Mouse (Mus musculus): ENCODE data around the gene Rel. TPM values are rescaled to one million over a fixed set of nuclear protein-coding genes. Genes with fewer than 3 reads are reported as not detected.
A peak's percentile ranks its signal among the peaks of the same experiment; 100 is the strongest.

Rel gene
- polyA plus RNA-seq, 1 experiment: 0.73 TPM

DNA sequence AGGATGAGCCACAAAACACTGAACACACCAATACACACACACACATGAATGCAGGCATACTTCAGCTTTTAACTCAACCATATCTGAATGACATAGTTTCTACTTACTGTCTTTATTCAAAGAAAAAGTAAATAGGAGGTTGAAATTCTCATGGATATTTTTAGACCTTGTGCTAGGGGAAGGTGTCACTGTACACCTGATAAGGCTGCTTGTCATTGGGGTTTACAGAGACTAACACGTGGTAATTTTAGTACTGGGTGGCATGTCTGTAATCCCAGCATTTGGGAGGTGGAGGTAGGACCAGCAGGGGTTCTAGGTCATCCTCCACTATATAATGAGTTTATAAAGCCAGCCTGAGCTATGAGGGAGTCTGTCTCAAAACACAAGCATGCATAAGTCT is 1.7 kb upstream of the Rel start:
- Histone ChIP-seq H3K27me3 (ENCODE audit: control insufficient read depth, insufficient read depth, insufficient read length) (no peaks in the 10 kb centered on the region), H3K79me2 (ENCODE audit: control insufficient read depth, insufficient read depth) (peaks cover 18% of the 10 kb centered on the region), H3K36me3 (ENCODE audit: control insufficient read depth, insufficient read depth) (no peaks in the 10 kb centered on the region), H3ac (ENCODE audit: control insufficient read depth, insufficient read length, low read depth) (no peak overlapping the region), H3K79me3 (ENCODE audit: low read depth) (no peaks in the 10 kb centered on the region), H3K4me3 (ENCODE audit: insufficient read depth, poor library complexity, severe bottlenecking) (no peak overlapping the region)
- TF ChIP-seq CTCF (IDR thresholded peaks at IDR 0.05; ENCODE audit: control insufficient read depth, insufficient read depth, insufficient read length) (no peak), MYOG (IDR thresholded peaks at IDR 0.05; ENCODE audit: control insufficient read depth, extremely low read depth, insufficient read length) (no peak), CEBPB (IDR thresholded peaks at IDR 0.05; ENCODE audit: low read depth) (no peak), USF1 (IDR thresholded peaks at IDR 0.05; ENCODE audit: low read depth) (no peak), FOSL1 (IDR thresholded peaks at IDR 0.05; ENCODE audit: insufficient read depth, low read length, poor library complexity, severe bottlenecking) (no peak), MYOD1 (IDR thresholded peaks at IDR 0.05; ENCODE audit: control insufficient read depth, insufficient read length, low read depth) (no peak), MAX (IDR thresholded peaks at IDR 0.05) (no peak)

DNA sequence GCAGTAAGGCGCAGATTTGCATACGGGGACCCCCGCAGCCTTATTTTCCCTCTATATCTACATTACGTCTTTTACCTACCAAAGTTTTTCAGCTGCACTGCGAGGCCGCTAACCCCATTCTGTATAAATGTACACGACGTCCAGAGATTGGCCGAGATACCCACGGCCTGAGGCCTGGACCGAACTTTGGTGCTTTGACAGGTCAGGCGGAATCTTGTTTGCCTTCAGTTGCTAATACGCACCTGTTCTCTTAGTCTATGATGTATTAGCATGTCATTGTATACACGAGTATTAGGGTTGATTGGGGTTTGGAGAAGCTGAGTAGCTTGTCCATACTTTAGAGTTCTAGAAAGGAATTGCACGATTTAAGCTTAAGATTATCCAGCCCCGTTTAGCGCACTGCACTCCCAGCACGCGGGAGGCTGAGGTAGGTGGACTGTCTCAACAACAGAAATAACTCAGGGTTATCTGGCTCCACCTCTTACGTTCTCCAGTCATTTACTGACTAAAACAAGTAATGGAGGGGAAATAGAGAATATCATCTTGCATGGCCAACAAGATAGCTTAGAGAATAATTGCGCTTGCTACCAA is 832 bp upstream of the Rel start:
- no peak for TF ChIP-seq MAX (IDR thresholded peaks at IDR 0.05)
- TF ChIP-seq USF1 (IDR thresholded peaks at IDR 0.05; ENCODE audit: low read depth): no peak
- TF ChIP-seq CEBPB (IDR thresholded peaks at IDR 0.05; ENCODE audit: low read depth): no peak
- TF ChIP-seq FOSL1 (IDR thresholded peaks at IDR 0.05; ENCODE audit: insufficient read depth, low read length, poor library complexity, severe bottlenecking): no peak
- TF ChIP-seq CTCF (IDR thresholded peaks at IDR 0.05; ENCODE audit: control insufficient read depth, insufficient read depth, insufficient read length): no peak
- TF ChIP-seq MYOD1 (IDR thresholded peaks at IDR 0.05; ENCODE audit: control insufficient read depth, insufficient read length, low read depth): no peak
- TF ChIP-seq MYOG (IDR thresholded peaks at IDR 0.05; ENCODE audit: control insufficient read depth, extremely low read depth, insufficient read length): no peak
- no peaks in the 10 kb centered on the region for H3K27me3 ChIP-seq (ENCODE audit: control insufficient read depth, insufficient read depth, insufficient read length)
- no peaks in the 10 kb centered on the region for H3K36me3 ChIP-seq (ENCODE audit: control insufficient read depth, insufficient read depth)
- peak overlapping the region; percentile 79 for H3ac ChIP-seq (ENCODE audit: control insufficient read depth, insufficient read length, low read depth)
- H3K79me3 ChIP-seq (ENCODE audit: low read depth): peaks cover 3% of the 10 kb centered on the region
- H3K79me2 ChIP-seq (ENCODE audit: control insufficient read depth, insufficient read depth): peaks cover 26% of the 10 kb centered on the region
- peak overlapping the region; percentile 45 for H3K4me3 ChIP-seq (ENCODE audit: insufficient read depth, poor library complexity, severe bottlenecking)

DNA sequence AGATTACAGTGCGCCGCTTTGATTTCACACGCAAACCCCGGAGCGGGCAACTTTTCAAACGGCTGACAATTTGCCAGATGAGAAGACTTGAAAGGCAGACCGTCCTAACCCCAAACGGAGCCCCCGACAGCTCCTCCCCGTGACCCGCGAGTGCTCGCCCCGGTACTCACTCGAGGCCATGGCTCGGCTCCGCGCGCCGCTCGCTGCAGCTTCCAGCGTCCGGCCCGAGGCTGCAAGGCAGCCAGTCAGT is 335 bp downstream of the Rel start:
- Histone ChIP-seq H3K79me3 (ENCODE audit: low read depth) (peaks cover 5% of the 10 kb centered on the region), H3K79me2 (ENCODE audit: control insufficient read depth, insufficient read depth) (peaks cover 32% of the 10 kb centered on the region), H3K27me3 (ENCODE audit: control insufficient read depth, insufficient read depth, insufficient read length) (no peaks in the 10 kb centered on the region), H3K4me3 (ENCODE audit: insufficient read depth, poor library complexity, severe bottlenecking) (peak overlapping the region; percentile 45), H3K36me3 (ENCODE audit: control insufficient read depth, insufficient read depth) (no peaks in the 10 kb centered on the region), H3ac (ENCODE audit: control insufficient read depth, insufficient read length, low read depth) (peak overlapping the region; percentile 60)
- TF ChIP-seq FOSL1 (IDR thresholded peaks at IDR 0.05; ENCODE audit: insufficient read depth, low read length, poor library complexity, severe bottlenecking) (no peak), MAX (IDR thresholded peaks at IDR 0.05) (no peak), CTCF (IDR thresholded peaks at IDR 0.05; ENCODE audit: control insufficient read depth, insufficient read depth, insufficient read length) (no peak), MYOD1 (IDR thresholded peaks at IDR 0.05; ENCODE audit: control insufficient read depth, insufficient read length, low read depth) (no peak), MYOG (IDR thresholded peaks at IDR 0.05; ENCODE audit: control insufficient read depth, extremely low read depth, insufficient read length) (no peak), CEBPB (IDR thresholded peaks at IDR 0.05; ENCODE audit: low read depth) (no peak), USF1 (IDR thresholded peaks at IDR 0.05; ENCODE audit: low read depth) (no peak)

DNA sequence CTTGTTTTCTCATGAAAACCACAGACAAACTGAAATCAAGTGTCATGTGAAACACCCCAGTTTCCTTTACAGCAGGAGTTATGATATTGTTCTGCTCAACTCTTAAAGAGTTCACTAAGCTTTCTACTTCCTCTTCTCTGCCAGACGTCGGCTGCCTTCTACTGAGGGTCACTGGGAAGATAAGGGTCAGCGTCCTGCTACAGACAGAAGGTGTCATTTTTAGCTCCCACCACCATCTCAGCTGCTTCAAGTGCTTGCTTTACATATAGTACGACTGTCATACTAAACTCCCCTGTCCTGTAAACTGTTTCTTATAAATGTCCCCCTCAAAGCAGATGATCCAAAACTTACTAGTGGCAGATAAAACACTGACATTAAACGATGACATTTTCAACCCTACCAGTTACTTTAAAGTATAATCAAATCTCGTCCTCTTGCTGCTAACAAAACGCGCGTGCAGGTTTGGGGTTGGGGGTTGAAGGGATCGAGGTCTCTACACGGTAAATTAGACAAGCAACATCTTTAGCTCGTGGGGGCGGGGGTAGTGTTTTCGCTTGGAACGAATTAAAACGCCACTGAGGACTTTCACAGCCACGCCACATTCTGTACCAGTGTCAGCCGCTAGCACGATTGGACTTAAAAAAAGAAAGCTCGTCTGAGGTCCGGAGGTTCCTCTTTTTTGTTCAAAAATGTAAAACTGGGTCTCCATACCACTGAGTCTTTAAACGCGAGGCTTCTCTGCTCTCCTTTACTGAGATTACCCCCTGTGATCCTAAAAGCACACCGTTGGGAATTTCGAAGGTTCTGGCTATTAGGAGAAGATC is 872 bp downstream of the Rel start:
- TF ChIP-seq MYOG (IDR thresholded peaks at IDR 0.05; ENCODE audit: control insufficient read depth, extremely low read depth, insufficient read length) (no peak), MAX (IDR thresholded peaks at IDR 0.05) (no peak), USF1 (IDR thresholded peaks at IDR 0.05; ENCODE audit: low read depth) (no peak), FOSL1 (IDR thresholded peaks at IDR 0.05; ENCODE audit: insufficient read depth, low read length, poor library complexity, severe bottlenecking) (no peak), CTCF (IDR thresholded peaks at IDR 0.05; ENCODE audit: control insufficient read depth, insufficient read depth, insufficient read length) (no peak), MYOD1 (IDR thresholded peaks at IDR 0.05; ENCODE audit: control insufficient read depth, insufficient read length, low read depth) (no peak), CEBPB (IDR thresholded peaks at IDR 0.05; ENCODE audit: low read depth) (no peak)
- peaks cover 35% of the 10 kb centered on the region for H3K79me2 ChIP-seq (ENCODE audit: control insufficient read depth, insufficient read depth)
- H3ac ChIP-seq (ENCODE audit: control insufficient read depth, insufficient read length, low read depth): peak overlapping the region; percentile 52
- H3K36me3 ChIP-seq (ENCODE audit: control insufficient read depth, insufficient read depth): no peaks in the 10 kb centered on the region
- peak overlapping the region; percentile 45 for H3K4me3 ChIP-seq (ENCODE audit: insufficient read depth, poor library complexity, severe bottlenecking)
- no peaks in the 10 kb centered on the region for H3K27me3 ChIP-seq (ENCODE audit: control insufficient read depth, insufficient read depth, insufficient read length)
- peaks cover 5% of the 10 kb centered on the region for H3K79me3 ChIP-seq (ENCODE audit: low read depth)

DNA sequence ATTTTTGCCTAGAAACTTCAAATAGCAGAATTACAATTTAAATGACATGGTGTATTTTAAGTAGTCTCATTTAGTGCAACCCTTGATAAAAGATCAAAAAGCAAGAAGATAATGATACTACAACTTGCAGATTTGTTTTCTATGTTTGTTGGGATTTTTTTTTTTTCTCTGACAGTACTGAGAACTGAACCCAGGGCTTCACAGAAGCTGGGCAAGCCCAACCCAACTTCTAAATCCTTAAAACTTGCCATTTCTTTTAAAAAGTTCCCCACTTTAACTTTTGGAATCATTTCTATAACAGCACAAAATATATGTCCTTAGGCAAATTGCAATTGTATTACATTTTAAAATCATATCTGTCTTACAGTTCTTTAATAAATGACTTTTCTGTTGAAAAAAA is 1.7 kb downstream of the Rel start:
- Histone ChIP-seq H3K79me3 (ENCODE audit: low read depth) (peaks cover 5% of the 10 kb centered on the region), H3K79me2 (ENCODE audit: control insufficient read depth, insufficient read depth) (peaks cover 42% of the 10 kb centered on the region), H3K36me3 (ENCODE audit: control insufficient read depth, insufficient read depth) (no peaks in the 10 kb centered on the region), H3K4me3 (ENCODE audit: insufficient read depth, poor library complexity, severe bottlenecking) (peak overlapping the region; percentile 45), H3ac (ENCODE audit: control insufficient read depth, insufficient read length, low read depth) (no peak overlapping the region), H3K27me3 (ENCODE audit: control insufficient read depth, insufficient read depth, insufficient read length) (no peaks in the 10 kb centered on the region)
- TF ChIP-seq MYOG (IDR thresholded peaks at IDR 0.05; ENCODE audit: control insufficient read depth, extremely low read depth, insufficient read length) (no peak), USF1 (IDR thresholded peaks at IDR 0.05; ENCODE audit: low read depth) (no peak), FOSL1 (IDR thresholded peaks at IDR 0.05; ENCODE audit: insufficient read depth, low read length, poor library complexity, severe bottlenecking) (no peak), MAX (IDR thresholded peaks at IDR 0.05) (no peak), MYOD1 (IDR thresholded peaks at IDR 0.05; ENCODE audit: control insufficient read depth, insufficient read length, low read depth) (no peak), CEBPB (IDR thresholded peaks at IDR 0.05; ENCODE audit: low read depth) (no peak), CTCF (IDR thresholded peaks at IDR 0.05; ENCODE audit: control insufficient read depth, insufficient read depth, insufficient read length) (no peak)

All from C2C12 (cell line).